Mouse (Mus musculus) midbrain, embryonic 14.5 days (tissue): ENCODE measurements around the gene Cog6. TPM values are rescaled to one million over a fixed set of nuclear protein-coding genes. Genes with fewer than 3 reads are reported as not detected.

Experiments used
- ATAC-seq: fragments of 200-750 bp; cut with Nextera tagmentation; 2 replicates; pipeline ENCODE4 v1.8.0; 2017; ENCODE audit warnings: moderate number of reproducible peaks, moderate library complexity; ENCODE audit not compliant: low FRiP score, low TSS enrichment
- DNase-seq: peaks from one replicate; pipeline ENCODE4 v3.0.0-alpha.2; 2015
- H3K27ac ChIP-seq: fragments of 300-500 bp; sonication (generic); replicated peaks from 2 replicates; pipeline ENCODE4 v1.5.1; 2014; ENCODE audit warnings: mild to moderate bottlenecking, low read depth, low read length, moderate library complexity
- H3K27me3 ChIP-seq: fragments of 300-500 bp; sonication (generic); 2 replicates; pipeline ENCODE4 v1.6.1; 2014; ENCODE audit warnings: low read length, control low read depth, mixed read lengths; ENCODE audit not compliant: control insufficient read depth, insufficient read depth
- H3K36me3 ChIP-seq: fragments of 300-500 bp; sonication (generic); 2 replicates; pipeline ENCODE4 v1.6.1; 2014; ENCODE audit warnings: low read length, control low read depth; ENCODE audit not compliant: control insufficient read depth, insufficient read depth
- H3K4me1 ChIP-seq: fragments of 300-500 bp; sonication (generic); 2 replicates; pipeline ENCODE4 v1.6.1; 2014; ENCODE audit warnings: mild to moderate bottlenecking, antibody characterized with exemption, low read length, control low read depth; ENCODE audit not compliant: control insufficient read depth, insufficient read depth
- H3K4me2 ChIP-seq: fragments of 300-500 bp; sonication (generic); 2 replicates; pipeline ENCODE4 v1.6.1; 2014; ENCODE audit warnings: mild to moderate bottlenecking, low read length, moderate library complexity
- H3K4me3 ChIP-seq: fragments of 300-500 bp; sonication (generic); replicated peaks from 2 replicates; pipeline ENCODE4 v1.5.1; 2014; ENCODE audit warnings: low read depth, low read length
- H3K9ac ChIP-seq: fragments of 300-500 bp; sonication (generic); replicated peaks from 2 replicates; pipeline ENCODE4 v1.6.1; 2014; ENCODE audit warnings: mild to moderate bottlenecking, low read length, moderate library complexity
- H3K9me3 ChIP-seq: fragments of 300-500 bp; sonication (generic); 2 replicates; pipeline ENCODE4 v1.6.1; 2016; ENCODE audit warnings: low read length, control low read depth, mixed read lengths; ENCODE audit not compliant: control insufficient read depth
- WGBS: fragments of 180-500 bp; shearing (Covaris S2); extraction: QIAGEN DNeasy Blood & Tissue Kit; methylation state at CpG from one replicate; pipeline ENCODE4 v1.1.7; 2014; 5-methylcytosine and 5-hydroxymethylcytosine counted together
- polyA plus RNA-seq: library from polyadenylated mRNA; unstranded; fragments of >200 nt; fragmentation: Nextera tagmentation; extraction: Ambion mirVana; gene quantifications from 2 replicates; pipeline ENCODE4 v1.2.1, GENCODE M21; 2014

Gene Cog6
- polyA plus RNA-seq, 1 experiment from 2014 or later: 76.2 TPM

DNA sequence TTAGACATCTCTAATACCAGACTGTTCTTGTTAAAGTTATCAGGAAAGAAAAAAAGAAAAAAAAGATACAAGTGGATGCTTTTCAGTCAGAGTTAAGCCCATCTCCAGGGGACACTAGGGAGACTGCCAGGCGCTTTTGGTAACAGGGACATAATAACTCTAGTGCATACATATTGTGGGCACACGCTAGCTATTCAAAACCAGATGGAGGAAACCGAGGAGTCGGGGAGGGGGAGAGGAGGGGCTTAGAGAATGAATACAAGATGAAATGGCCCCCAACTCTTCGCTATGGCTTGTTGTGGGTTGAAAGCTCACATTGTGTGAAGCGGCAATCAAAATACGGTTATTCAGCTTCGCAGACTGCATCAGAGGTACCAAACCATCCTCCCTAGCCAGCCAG is 53.6 kb downstream of the Cog6 start:
- ATAC-seq (no peak), DNase-seq (peak; percentile 17)
- 36% methylated on average over 8 of the region's 8 CpGs for WGBS

DNA sequence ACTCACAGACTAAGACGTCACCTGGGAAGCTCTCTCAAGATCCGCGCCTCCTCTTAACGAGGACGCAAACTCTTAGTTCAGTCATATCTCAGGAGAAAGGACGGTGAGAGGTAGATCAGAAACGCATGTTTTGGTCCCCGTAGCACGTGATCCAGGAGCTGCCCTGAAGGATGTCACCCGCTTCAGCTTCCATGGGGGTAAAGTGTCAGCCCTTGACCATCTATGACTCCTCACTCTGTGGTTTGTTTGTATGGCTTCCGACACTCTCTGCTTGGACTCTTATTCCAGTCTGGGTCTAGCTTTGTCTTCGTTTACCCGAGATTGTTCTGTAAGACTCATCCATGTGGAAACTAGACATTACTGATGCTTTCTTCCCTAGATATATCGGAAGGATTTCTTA is 54.6 kb downstream of the Cog6 start:
- no peak for DNase-seq

More for the DNA sequence above, 53.6 kb downstream of the Cog6 start:
- no peak overlapping the region for H3K27ac ChIP-seq
- H3K4me3 ChIP-seq: no peak overlapping the region
- no peaks in the 10 kb centered on the region for H3K36me3 ChIP-seq
- H3K9me3 ChIP-seq: no peaks in the 10 kb centered on the region
- H3K9ac ChIP-seq: no peak overlapping the region
- 0 out of 2 replicates have a peak, but pooled peaks cover 4% of the 10 kb centered on the region for H3K4me1 ChIP-seq
- no peak overlapping the region for H3K4me2 ChIP-seq
- H3K27me3 ChIP-seq: no peaks in the 10 kb centered on the region

DNA sequence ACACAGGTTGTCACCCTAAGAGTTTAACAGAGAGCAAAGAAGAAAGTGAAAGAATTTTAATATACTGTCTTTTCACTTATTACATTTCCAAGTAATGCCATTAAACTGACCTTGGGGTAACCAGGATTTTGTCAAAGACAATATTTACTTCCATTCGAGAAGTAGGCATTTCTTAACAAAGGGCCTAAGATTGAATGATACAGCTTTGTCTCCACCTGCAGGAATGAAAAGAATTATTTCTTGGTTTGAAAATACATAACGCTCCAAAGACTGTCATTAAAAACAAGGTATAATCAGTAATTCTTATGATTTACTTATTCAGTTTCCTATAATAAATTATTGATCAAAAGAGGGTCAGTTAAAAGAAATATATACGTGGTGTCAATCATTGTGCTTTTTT is 55.4 kb downstream of the Cog6 start:
- H3K4me2 ChIP-seq: no peak overlapping the region
- H3K4me1 ChIP-seq: 0 out of 2 replicates have a peak, but pooled peaks cover 4% of the 10 kb centered on the region
- H3K27ac ChIP-seq: no peak overlapping the region
- no peaks in the 10 kb centered on the region for H3K9me3 ChIP-seq
- WGBS: 86% methylated on average over 3 of the region's 3 CpGs
- no peaks in the 10 kb centered on the region for H3K36me3 ChIP-seq
- H3K9ac ChIP-seq: no peak overlapping the region
- H3K27me3 ChIP-seq: no peaks in the 10 kb centered on the region
- no peak overlapping the region for H3K4me3 ChIP-seq
- DNase-seq (peak; percentile 59), ATAC-seq (no peak)

More for the DNA sequence above, 54.6 kb downstream of the Cog6 start:
- Histone ChIP-seq H3K9me3 (no peaks in the 10 kb centered on the region), H3K27ac (no peak overlapping the region), H3K9ac (no peak overlapping the region), H3K4me3 (no peak overlapping the region), H3K27me3 (no peaks in the 10 kb centered on the region), H3K36me3 (no peaks in the 10 kb centered on the region), H3K4me2 (no peak overlapping the region), H3K4me1 (0 out of 2 replicates have a peak, but pooled peaks cover 4% of the 10 kb centered on the region)
- WGBS: 91% methylated on average over 14 of the region's 14 CpGs
- no peak for ATAC-seq

DNA sequence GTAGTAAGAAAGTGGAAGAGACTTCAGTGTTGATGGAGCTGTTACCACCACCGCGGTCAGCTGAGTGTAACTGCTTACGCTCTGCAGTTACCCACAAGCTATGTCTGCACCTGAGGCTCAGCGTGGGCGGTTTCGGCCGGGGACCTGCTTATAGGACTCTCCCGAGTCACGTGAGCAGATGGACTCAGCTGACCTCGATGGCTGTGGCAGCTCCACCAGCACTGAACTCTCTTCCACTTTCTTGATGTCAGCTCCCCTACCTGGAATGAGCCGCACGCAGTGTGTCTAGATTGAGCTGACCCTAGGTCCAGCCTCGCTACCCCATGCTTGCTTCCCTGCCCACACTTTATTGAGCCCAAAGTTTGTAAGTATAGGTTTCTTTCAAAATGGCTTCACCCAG is 56.1 kb downstream of the Cog6 start:
- 94% methylated on average over 13 of the region's 13 CpGs for whole genome bisulfite sequencing
- no peak overlapping the region for H3K9ac ChIP-seq
- ATAC-seq (no peak), DNase-seq (no peak)
- H3K4me3 ChIP-seq: no peak overlapping the region
- H3K27me3 ChIP-seq: no peaks in the 10 kb centered on the region
- no peak overlapping the region for H3K27ac ChIP-seq
- no peaks in the 10 kb centered on the region for H3K9me3 ChIP-seq
- no peaks in the 10 kb centered on the region for H3K36me3 ChIP-seq
- no peak overlapping the region for H3K4me2 ChIP-seq
- H3K4me1 ChIP-seq: 0 out of 2 replicates have a peak, but pooled peaks cover 4% of the 10 kb centered on the region

DNA sequence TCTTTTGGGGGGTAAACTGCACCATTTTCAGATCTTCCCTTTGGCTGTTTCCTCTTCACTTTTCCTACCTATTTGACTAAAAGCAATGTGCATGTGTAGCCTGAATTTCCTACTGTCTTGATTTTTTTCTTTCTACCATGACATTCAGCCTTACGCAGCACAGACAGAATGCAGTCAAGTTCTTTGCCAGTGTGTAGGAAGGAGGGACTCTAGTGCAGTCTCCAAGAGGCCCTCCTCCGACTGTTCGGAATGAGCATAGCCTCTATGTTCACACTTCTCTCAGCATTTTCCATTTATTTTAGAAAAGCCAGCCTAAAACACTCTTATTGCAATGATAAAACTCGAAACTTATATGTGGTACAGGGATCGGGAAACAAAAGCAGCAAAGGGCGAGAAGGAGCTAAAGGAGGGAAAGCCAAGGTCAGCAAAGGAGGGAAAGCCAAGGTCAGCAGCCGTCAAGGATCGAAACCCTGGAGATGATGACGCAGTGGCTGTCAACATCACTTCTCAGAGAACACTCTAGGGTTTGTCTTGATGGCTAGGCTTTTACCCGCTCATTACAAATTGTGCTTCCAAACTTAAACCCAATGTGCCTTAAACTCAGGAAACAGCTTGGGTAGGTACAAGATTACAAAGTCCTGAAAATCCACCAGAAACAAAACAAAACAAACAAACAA is 58.5 kb downstream of the Cog6 start:
- Histone ChIP-seq H3K27me3 (no peaks in the 10 kb centered on the region), H3K4me2 (no peak overlapping the region), H3K4me1 (peaks cover 5% of the 10 kb centered on the region; the same call in 1 of the 2 replicates), H3K4me3 (no peak overlapping the region), H3K27ac (no peak overlapping the region), H3K9me3 (no peaks in the 10 kb centered on the region), H3K36me3 (no peaks in the 10 kb centered on the region), H3K9ac (no peak overlapping the region)
- WGBS: 92% methylated on average over 10 of the region's 10 CpGs
- DNase-seq: no peak
- ATAC-seq: no peak

DNA sequence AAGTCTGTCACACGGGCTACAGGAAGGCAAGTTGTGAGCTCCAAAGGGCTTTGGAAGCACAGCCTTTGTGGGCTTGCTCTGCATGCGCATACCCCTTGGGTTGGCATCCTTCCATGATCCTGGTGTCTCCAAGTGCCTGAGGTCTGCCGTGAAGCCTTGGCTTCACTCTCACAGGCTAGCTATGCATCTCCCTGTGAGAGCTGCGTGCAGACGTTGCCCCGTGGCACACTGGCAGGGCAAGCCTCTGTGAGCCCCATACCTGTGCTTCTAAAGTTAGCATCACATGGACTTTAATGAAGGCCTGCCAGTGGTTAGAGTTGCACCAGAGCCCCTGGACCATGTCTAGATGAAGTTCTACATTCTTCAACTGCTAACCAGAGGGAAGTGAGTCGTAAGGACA is 59.2 kb downstream of the Cog6 start:
- Histone ChIP-seq H3K36me3 (no peaks in the 10 kb centered on the region), H3K9ac (no peak overlapping the region), H3K9me3 (no peaks in the 10 kb centered on the region), H3K27me3 (no peaks in the 10 kb centered on the region), H3K4me2 (no peak overlapping the region), H3K27ac (no peak overlapping the region), H3K4me3 (no peak overlapping the region), H3K4me1 (peaks cover 5% of the 10 kb centered on the region; the same call in 1 of the 2 replicates)
- DNase-seq (no peak), ATAC-seq (no peak)
- 95% methylated on average over 7 of the region's 7 CpGs for WGBS

DNA sequence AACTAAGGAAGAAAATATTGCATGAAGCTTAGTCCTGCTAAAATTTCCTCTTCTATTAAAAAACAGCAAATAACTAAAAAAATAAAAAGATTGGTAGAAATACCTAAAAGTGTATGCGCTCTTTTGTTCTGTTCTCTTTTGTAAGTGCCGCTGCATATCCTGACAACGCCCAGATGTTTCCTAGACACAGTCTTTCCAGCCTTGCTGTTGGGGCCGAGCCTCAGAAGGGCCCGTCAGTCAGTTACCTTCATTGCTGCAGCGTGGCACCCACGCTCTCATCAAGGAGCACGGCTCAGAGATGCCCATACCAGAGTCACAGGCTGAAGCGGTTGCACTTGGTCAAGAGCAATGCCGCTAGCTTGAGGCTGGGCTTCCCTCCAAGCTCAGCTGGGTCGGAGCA is 60.8 kb downstream of the Cog6 start:
- Histone ChIP-seq H3K27ac (no peak overlapping the region), H3K4me2 (no peak overlapping the region), H3K9me3 (no peaks in the 10 kb centered on the region), H3K36me3 (no peaks in the 10 kb centered on the region), H3K27me3 (no peaks in the 10 kb centered on the region), H3K4me3 (no peak overlapping the region), H3K4me1 (peaks cover 5% of the 10 kb centered on the region; the same call in 1 of the 2 replicates), H3K9ac (no peak overlapping the region)
- no peak for DNase-seq
- 85% methylated on average over 11 of the region's 11 CpGs for WGBS
- no peak for ATAC-seq

DNA sequence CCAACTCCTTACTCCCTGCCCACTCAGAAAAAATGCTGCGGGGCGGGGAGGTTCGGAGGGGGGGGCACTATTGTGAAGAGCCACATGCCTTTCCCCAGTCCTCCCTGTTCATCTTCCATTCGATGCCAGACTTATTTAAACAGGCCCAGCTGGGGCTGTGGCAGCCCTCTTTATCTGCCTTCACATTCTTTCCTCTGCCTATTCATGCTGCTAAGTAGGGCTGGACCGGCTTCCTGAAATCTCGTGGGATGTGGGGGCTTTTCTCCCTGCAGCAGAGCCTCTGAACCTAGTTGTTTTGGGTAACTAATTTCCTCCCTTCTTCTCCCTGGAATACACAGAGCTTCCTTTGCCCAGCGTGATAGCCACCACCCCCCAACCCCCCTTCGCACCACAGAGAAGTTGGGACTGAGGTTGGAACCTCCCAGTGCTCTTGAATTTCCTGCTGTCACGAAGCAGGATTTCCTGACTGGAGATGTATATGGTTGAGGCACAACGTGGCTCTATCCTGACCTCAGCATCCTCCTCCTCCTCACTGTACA is 61.5 kb downstream of the Cog6 start:
- 0 out of 2 replicates have a peak, but pooled peaks have one; percentile 24 for ATAC-seq
- Histone ChIP-seq H3K27ac (0 out of 2 replicates have a peak overlapping the region, but pooled peaks have one; percentile 14), H3K4me1 (peaks cover 5% of the 10 kb centered on the region; the same call in 1 of the 2 replicates), H3K9ac (no peak overlapping the region), H3K27me3 (no peaks in the 10 kb centered on the region), H3K36me3 (no peaks in the 10 kb centered on the region), H3K4me3 (no peak overlapping the region), H3K9me3 (no peaks in the 10 kb centered on the region), H3K4me2 (no peak overlapping the region)
- peak; percentile 53 for DNase-seq
- 13% methylated on average over 10 of the region's 10 CpGs for WGBS

DNA sequence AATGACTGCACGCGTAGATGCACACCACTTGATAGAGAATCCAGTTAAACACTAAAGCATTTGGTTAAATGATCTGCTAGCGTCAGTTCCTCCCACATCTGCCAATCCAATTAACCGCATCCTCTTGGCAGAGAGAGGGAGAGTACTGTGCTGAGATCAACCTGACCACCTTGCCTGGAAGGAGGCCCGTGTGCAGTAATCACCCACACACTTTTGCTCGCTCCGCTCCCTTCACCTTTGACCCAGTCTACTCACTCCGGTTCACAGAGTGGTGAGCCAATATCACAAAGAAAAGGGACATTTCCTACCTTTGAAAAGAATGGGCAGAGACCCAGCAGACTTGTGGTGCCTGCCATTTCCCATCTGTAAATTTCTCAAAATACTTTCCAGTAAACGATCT is 62.4 kb downstream of the Cog6 start:
- H3K27me3 ChIP-seq: no peaks in the 10 kb centered on the region
- H3K4me3 ChIP-seq: no peak overlapping the region
- no peak for DNase-seq
- no peaks in the 10 kb centered on the region for H3K36me3 ChIP-seq
- no peaks in the 10 kb centered on the region for H3K9me3 ChIP-seq
- no peak for ATAC-seq
- no peak overlapping the region for H3K27ac ChIP-seq
- H3K9ac ChIP-seq: no peak overlapping the region
- H3K4me2 ChIP-seq: no peak overlapping the region
- H3K4me1 ChIP-seq: peaks cover 5% of the 10 kb centered on the region; the same call in 1 of the 2 replicates
- 59% methylated on average over 9 of the region's 9 CpGs for WGBS
